Mouse (Mus musculus) liver, embryonic 14.5 days (tissue): ENCODE measurements around the gene Prkn.

Experiments used
- CTCF ChIP-seq: IDR thresholded peaks from 2 replicates; pipeline ENCODE4 v1.5.1; 2016; ENCODE audit warnings: antibody characterized with exemption, low read depth, control low read depth
- EP300 ChIP-seq: IDR thresholded peaks from 2 replicates; pipeline ENCODE4 v1.6.1; 2016; ENCODE audit warnings: antibody characterized with exemption, low read depth

DNA sequence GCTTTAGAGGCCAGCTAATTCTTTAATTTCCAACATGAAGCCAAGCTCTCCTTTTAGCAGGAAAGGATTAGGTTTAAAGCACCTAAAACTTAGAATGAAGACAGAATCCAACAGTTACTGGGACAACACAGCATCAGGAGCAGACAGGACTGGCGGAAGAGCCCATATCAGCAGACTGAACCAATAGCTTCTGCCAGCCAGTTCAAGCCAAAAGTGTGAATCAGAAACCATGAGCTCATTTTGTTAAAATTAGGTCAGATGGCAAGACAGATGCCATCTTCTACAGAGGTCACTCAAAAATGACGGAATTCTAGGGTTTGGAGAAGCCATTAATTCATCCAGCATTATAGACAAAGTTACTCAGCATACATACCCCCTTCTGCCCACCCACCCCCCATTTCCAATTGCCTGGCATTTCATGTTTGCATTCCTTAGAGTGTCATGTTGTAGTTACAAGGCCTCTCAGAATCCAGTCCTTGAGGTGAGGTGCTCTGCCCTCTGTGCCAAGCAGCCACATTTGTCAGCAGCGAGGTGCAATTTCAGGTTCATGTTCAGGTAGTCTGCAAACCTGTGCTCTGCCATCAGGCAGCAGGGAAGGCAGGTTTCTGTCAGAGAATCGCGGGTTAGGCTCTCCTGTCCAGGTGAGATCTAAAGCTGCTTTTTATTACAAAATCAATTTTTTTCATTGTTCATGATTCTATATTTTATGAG is 1041.1 kb downstream of the Prkn start:
- TF ChIP-seq EP300 (no peak), CTCF (no peak)
